Mouse (Mus musculus) heart, embryonic 16.5 days (tissue): Measurements from ENCODE around the gene Gm20388. TPM values are rescaled to one million over a fixed set of nuclear protein-coding genes. Genes with fewer than 3 reads are reported as not detected.

Experiments used
- ATAC-seq: fragments of 200-750 bp; cut with Nextera tagmentation; replicated peaks from 2 replicates; pipeline ENCODE4 v1.8.0; 2017; ENCODE audit warnings: moderate number of reproducible peaks; ENCODE audit not compliant: insufficient read depth, low FRiP score; ENCODE audit errors: extremely low read depth
- H3K27ac ChIP-seq: fragments of 300-500 bp; sonication (generic); 2 replicates; pipeline ENCODE4 v1.5.1; 2014; ENCODE audit warnings: mild to moderate bottlenecking, low read length, control low read depth, moderate library complexity
- H3K27me3 ChIP-seq: fragments of 300-500 bp; sonication (generic); 2 replicates; pipeline ENCODE4 v1.6.1; 2014; ENCODE audit warnings: low read length, mixed read lengths; ENCODE audit not compliant: control insufficient read depth, insufficient read depth
- H3K36me3 ChIP-seq: fragments of 300-500 bp; sonication (generic); 2 replicates; pipeline ENCODE4 v1.6.1; 2014; ENCODE audit not compliant: control insufficient read depth, insufficient read depth
- H3K4me1 ChIP-seq: fragments of 300-500 bp; sonication (generic); 2 replicates; pipeline ENCODE4 v1.6.1; 2014; ENCODE audit warnings: low read length, mixed read lengths; ENCODE audit not compliant: control insufficient read depth, insufficient read depth
- H3K4me2 ChIP-seq: fragments of 300-500 bp; sonication (generic); 2 replicates; pipeline ENCODE4 v1.6.1; 2014; ENCODE audit warnings: low read depth, mild to moderate bottlenecking, control low read depth, low read length
- H3K4me3 ChIP-seq: fragments of 300-500 bp; sonication (generic); 2 replicates; pipeline ENCODE4 v1.5.1; 2014; ENCODE audit warnings: mild to moderate bottlenecking, control low read depth, low read length
- H3K9ac ChIP-seq: fragments of 300-500 bp; sonication (generic); 2 replicates; pipeline ENCODE4 v1.6.1; 2014; ENCODE audit warnings: low read length, control low read depth
- H3K9me3 ChIP-seq: fragments of 300-500 bp; sonication (generic); replicated peaks from 2 replicates; pipeline ENCODE4 v1.6.1; 2016; ENCODE audit warnings: low read length; ENCODE audit not compliant: control insufficient read depth
- WGBS: fragments of 180-500 bp; shearing (Covaris S2); extraction: QIAGEN DNeasy Blood & Tissue Kit; methylation state at CpG from one replicate; pipeline ENCODE4 v1.1.7; 2014; 5-methylcytosine and 5-hydroxymethylcytosine counted together
- polyA plus RNA-seq: library from polyadenylated mRNA; unstranded; fragments of >200 nt; fragmentation: Nextera tagmentation; extraction: Ambion mirVana; gene quantifications from 2 replicates; pipeline ENCODE4 v1.2.1, GENCODE M21; 2015

The Gm20388 gene
- polyA plus RNA-seq, 1 experiment from 2014 or later, result 4.5 TPM

GRCm38 (mm10) chr8:123872048-123872447, 3961.4 kb downstream of the Gm20388 start:
- H3K36me3 ChIP-seq, result no peaks in the 10 kb centered on the region
- WGBS, result 45% methylated on average over 9 of the region's 9 CpGs
- H3K4me1 ChIP-seq, result no peaks in the 10 kb centered on the region
- H3K9me3 ChIP-seq, result no peaks in the 10 kb centered on the region
- no peak overlapping the region for H3K4me3 ChIP-seq
- H3K27me3 ChIP-seq, result no peaks in the 10 kb centered on the region
- H3K9ac ChIP-seq, result no peak overlapping the region
- peak; percentile 37; the same call in 1 of the 2 replicates for ATAC-seq
- H3K4me2 ChIP-seq, result no peak overlapping the region
- no peak overlapping the region for H3K27ac ChIP-seq

GRCm38 (mm10) chr8:123873364-123873763, 3962.7 kb downstream of the Gm20388 start:
- no peaks in the 10 kb centered on the region for H3K4me1 ChIP-seq
- WGBS, result 29% methylated on average over 6 of the region's 6 CpGs
- H3K36me3 ChIP-seq, result no peaks in the 10 kb centered on the region
- H3K9me3 ChIP-seq, result no peaks in the 10 kb centered on the region
- no peak overlapping the region for H3K27ac ChIP-seq
- H3K4me3 ChIP-seq, result no peak overlapping the region
- no peak for ATAC-seq
- H3K4me2 ChIP-seq, result no peak overlapping the region
- no peak overlapping the region for H3K9ac ChIP-seq
- H3K27me3 ChIP-seq, result no peaks in the 10 kb centered on the region

GRCm38 (mm10) chr8:123874324-123874723, 3963.7 kb downstream of the Gm20388 start:
- Histone ChIP-seq H3K27me3 (no peaks in the 10 kb centered on the region), H3K9ac (no peak overlapping the region), H3K27ac (no peak overlapping the region), H3K9me3 (no peaks in the 10 kb centered on the region), H3K4me2 (no peak overlapping the region), H3K4me1 (no peaks in the 10 kb centered on the region), H3K36me3 (no peaks in the 10 kb centered on the region), H3K4me3 (no peak overlapping the region)
- ATAC-seq, result no peak
- WGBS, result 64% methylated on average over 11 of the region's 11 CpGs

DNA sequence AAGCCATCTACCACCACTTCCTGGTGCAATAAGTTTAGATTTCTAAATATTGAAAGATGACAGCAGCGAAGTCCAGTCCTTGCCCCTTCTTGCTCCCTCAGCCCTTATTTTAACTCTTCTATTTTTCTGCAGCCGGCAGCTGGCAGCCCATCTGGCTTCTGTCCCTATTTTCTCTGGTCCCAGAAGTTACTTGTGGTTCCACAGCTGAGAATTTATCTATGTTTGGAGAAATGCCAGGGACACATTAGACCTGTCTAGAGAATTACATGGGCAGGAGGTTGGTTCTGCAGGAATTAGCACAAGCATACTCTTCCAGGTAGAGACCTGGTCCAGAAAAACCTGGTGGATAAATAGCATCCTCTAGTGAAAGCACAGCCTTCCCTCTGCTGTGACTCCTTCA, 3967.2 kb downstream of the Gm20388 start:
- H3K9me3 ChIP-seq, result no peaks in the 10 kb centered on the region
- 58% methylated on average over 2 of the region's 2 CpGs for WGBS
- no peak overlapping the region for H3K4me2 ChIP-seq
- no peak for ATAC-seq
- H3K27me3 ChIP-seq, result no peaks in the 10 kb centered on the region
- no peak overlapping the region for H3K27ac ChIP-seq
- no peak overlapping the region for H3K4me3 ChIP-seq
- no peak overlapping the region for H3K9ac ChIP-seq
- H3K36me3 ChIP-seq, result no peaks in the 10 kb centered on the region
- H3K4me1 ChIP-seq, result no peaks in the 10 kb centered on the region

- peaks cover 11% of the 10 kb centered on the region for H3K4me1 ChIP-seq
- H3K9me3 ChIP-seq, result no peaks in the 10 kb centered on the region
- H3K9ac ChIP-seq, result no peak overlapping the region
- no peak overlapping the region for H3K27ac ChIP-seq
- no peak overlapping the region for H3K4me3 ChIP-seq
- 60% methylated on average over 10 of the region's 10 CpGs for WGBS
- H3K36me3 ChIP-seq, result no peaks in the 10 kb centered on the region
- H3K27me3 ChIP-seq, result peaks cover 3% of the 10 kb centered on the region; the same call in 1 of the 2 replicates
- ATAC-seq, result no peak
- H3K4me2 ChIP-seq, result no peak overlapping the region
Observed at GRCm38 (mm10) chr8:123880271-123880670, 3969.6 kb downstream of the Gm20388 start.

DNA sequence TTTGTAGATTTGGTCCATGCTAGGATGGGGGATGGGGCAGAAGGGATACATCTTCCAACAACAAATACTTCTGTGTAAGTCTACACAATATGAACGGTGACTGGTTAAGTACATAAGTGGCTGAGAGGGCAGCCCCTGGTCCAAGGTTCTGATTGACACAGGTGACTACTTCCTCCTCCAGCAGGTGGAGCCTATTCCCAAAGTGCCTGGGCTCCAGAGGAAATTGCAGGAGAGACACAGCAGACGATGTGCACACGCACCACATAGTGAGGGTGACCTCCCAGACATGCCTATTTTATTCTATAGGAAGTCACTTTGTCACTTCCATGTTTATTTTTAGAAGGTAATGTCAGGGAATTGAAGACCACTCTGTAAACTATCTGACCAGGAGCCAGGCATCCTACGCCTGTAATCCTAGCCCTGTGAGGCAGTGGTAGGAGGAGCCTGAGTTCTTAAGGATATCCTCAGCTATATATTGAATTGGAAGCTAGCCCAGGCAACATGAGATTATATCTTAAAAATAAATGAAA, 3970.2 kb downstream of the Gm20388 start:
- Histone ChIP-seq H3K4me2 (no peak overlapping the region), H3K4me3 (no peak overlapping the region), H3K9me3 (no peaks in the 10 kb centered on the region), H3K4me1 (peaks cover 11% of the 10 kb centered on the region), H3K9ac (no peak overlapping the region), H3K27me3 (peaks cover 3% of the 10 kb centered on the region; the same call in 1 of the 2 replicates), H3K27ac (no peak overlapping the region), H3K36me3 (no peaks in the 10 kb centered on the region)
- 33% methylated on average over 4 of the region's 4 CpGs for WGBS
- ATAC-seq, result no peak

DNA sequence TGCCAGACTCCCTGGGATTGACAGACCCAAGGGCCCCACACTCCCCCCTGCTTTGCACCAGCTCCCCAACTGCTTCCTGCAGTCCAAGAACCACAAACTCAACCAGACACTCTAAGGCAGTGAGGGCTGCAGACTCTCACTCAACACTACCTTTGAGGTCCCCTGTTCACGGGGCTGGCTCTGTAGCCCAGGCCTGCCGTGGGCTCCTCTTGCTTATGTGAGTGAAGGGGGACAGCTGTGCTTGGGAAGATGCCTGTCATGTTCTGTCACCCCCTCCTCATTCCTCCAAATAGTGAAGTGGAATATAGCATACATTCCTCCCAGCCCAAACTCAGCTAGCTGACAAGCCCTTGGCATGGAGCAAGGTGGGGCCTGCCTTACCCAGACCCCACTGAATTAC, 3971.8 kb downstream of the Gm20388 start:
- 52% methylated on average over 2 of the region's 2 CpGs for WGBS
- Histone ChIP-seq H3K36me3 (no peaks in the 10 kb centered on the region), H3K27ac (no peak overlapping the region), H3K4me3 (no peak overlapping the region), H3K9me3 (no peaks in the 10 kb centered on the region), H3K4me2 (no peak overlapping the region), H3K9ac (no peak overlapping the region), H3K4me1 (peaks cover 11% of the 10 kb centered on the region), H3K27me3 (peaks cover 3% of the 10 kb centered on the region)
- no peak for ATAC-seq

GRCm38 (mm10) chr8:123883094-123883493, 3972.5 kb downstream of the Gm20388 start:
- Histone ChIP-seq H3K9ac (no peak overlapping the region), H3K4me3 (no peak overlapping the region), H3K4me1 (peaks cover 11% of the 10 kb centered on the region), H3K27me3 (peaks cover 3% of the 10 kb centered on the region), H3K36me3 (no peaks in the 10 kb centered on the region), H3K9me3 (no peaks in the 10 kb centered on the region), H3K4me2 (no peak overlapping the region), H3K27ac (no peak overlapping the region)
- no peak for ATAC-seq
- 60% methylated on average over 4 of the region's 4 CpGs for WGBS

- H3K4me2 ChIP-seq, result no peak overlapping the region
- peaks cover 3% of the 10 kb centered on the region for H3K27me3 ChIP-seq
- no peak overlapping the region for H3K4me3 ChIP-seq
- H3K9ac ChIP-seq, result no peak overlapping the region
- peaks cover 11% of the 10 kb centered on the region for H3K4me1 ChIP-seq
- no peak overlapping the region for H3K27ac ChIP-seq
- 8% methylated on average over 14 of the region's 14 CpGs for WGBS
- no peak for ATAC-seq
- no peaks in the 10 kb centered on the region for H3K36me3 ChIP-seq
- H3K9me3 ChIP-seq, result no peaks in the 10 kb centered on the region
Observed at GRCm38 (mm10) chr8:123884721-123885565, 3974.3 kb downstream of the Gm20388 start.
